Mouse (Mus musculus) forebrain, embryonic 15.5 days (tissue): ENCODE measurements around the gene Dmrtc1b. TPM values are rescaled to one million over a fixed set of nuclear protein-coding genes. Genes with fewer than 3 reads are reported as not detected.
"Not testable (repeated sequence)": the region's sequence is repeated elsewhere in the genome, so short reads cannot be mapped to it uniquely, and the experiment has no call there.

Experiments
- ATAC-seq: fragments of 200-750 bp; cut with Nextera tagmentation; replicated peaks from 2 replicates; pipeline ENCODE4 v1.8.0; 2017; ENCODE audit warnings: mild to moderate bottlenecking, moderate TSS enrichment, moderate library complexity
- H3K27ac ChIP-seq: fragments of 300-500 bp; sonication (generic); replicated peaks from 2 replicates; pipeline ENCODE4 v1.5.1; 2015; ENCODE audit warnings: mild to moderate bottlenecking, inconsistent platforms
- H3K27me3 ChIP-seq: fragments of 300-500 bp; sonication (generic); 2 replicates; pipeline ENCODE4 v1.6.1; 2015; ENCODE audit warnings: inconsistent platforms
- H3K36me3 ChIP-seq: fragments of 300-500 bp; sonication (generic); 2 replicates; pipeline ENCODE4 v1.6.1; 2015; ENCODE audit warnings: mild to moderate bottlenecking, inconsistent platforms
- H3K4me1 ChIP-seq: fragments of 300-500 bp; sonication (generic); 2 replicates; pipeline ENCODE4 v1.6.1; 2015; ENCODE audit warnings: inconsistent platforms
- H3K4me2 ChIP-seq: fragments of 300-500 bp; sonication (generic); replicated peaks from 2 replicates; pipeline ENCODE4 v1.6.1; 2015; ENCODE audit warnings: mild to moderate bottlenecking, inconsistent platforms
- H3K4me3 ChIP-seq: fragments of 300-500 bp; sonication (generic); 2 replicates; pipeline ENCODE4 v1.5.1; 2015; ENCODE audit warnings: mild to moderate bottlenecking, inconsistent platforms
- H3K9ac ChIP-seq: fragments of 300-500 bp; sonication (generic); replicated peaks from 2 replicates; pipeline ENCODE4 v1.6.1; 2015; ENCODE audit warnings: mild to moderate bottlenecking, inconsistent platforms
- H3K9me3 ChIP-seq: fragments of 300-500 bp; sonication (generic); 2 replicates; pipeline ENCODE4 v1.6.1; 2016; ENCODE audit warnings: inconsistent platforms
- WGBS: fragments of 180-500 bp; shearing (Covaris S2); methylation state at CpG from one replicate; pipeline ENCODE4 v1.1.7; 2015; ENCODE audit warnings: mixed read lengths; 5-methylcytosine and 5-hydroxymethylcytosine counted together
- polyA plus RNA-seq: library from polyadenylated mRNA; unstranded; fragments of >200 nt; fragmentation: Nextera tagmentation; extraction: Ambion mirVana; gene quantifications from 2 replicates; pipeline ENCODE4 v1.2.1, GENCODE M21; 2015

Dmrtc1b gene
- not detected in 2 replicates for polyA plus RNA-seq

DNA sequence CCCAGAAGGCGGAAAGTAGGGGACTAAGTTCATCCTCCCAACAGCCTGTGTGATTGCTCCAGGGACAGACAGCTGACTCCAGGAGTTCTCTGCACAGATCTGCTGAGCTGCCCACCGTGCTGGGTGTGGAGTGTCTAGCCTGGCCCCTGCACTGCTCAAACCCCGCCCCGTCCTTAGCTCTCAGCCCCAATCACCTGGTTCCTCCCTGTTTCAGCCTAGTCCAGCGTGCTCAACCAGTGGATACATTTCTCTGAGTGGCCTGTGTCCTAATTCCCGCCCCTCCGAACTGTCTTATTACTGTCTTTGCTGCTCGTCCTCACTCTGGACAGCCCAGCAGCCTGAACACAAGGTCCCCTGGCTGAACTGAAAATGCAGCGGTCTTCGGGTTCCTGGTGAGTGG lies at the start of gene Dmrtc1b, which contains the start of gene Gm9112:
Gene Dmrtc1b, plus strand, starts transcription at position 331 of the 400 bp plus-strand sequence.
Gene Gm9112, minus strand, starts transcription at position 101 of the 400 bp plus-strand sequence.
- H3K4me3 ChIP-seq, H3K4me1 ChIP-seq, H3K27ac ChIP-seq, H3K4me2 ChIP-seq, H3K9me3 ChIP-seq, ATAC-seq, H3K27me3 ChIP-seq, H3K9ac ChIP-seq, H3K36me3 ChIP-seq: not testable (repeated sequence)
- 87% methylated on average over 9 of the region's 10 CpGs for WGBS

DNA sequence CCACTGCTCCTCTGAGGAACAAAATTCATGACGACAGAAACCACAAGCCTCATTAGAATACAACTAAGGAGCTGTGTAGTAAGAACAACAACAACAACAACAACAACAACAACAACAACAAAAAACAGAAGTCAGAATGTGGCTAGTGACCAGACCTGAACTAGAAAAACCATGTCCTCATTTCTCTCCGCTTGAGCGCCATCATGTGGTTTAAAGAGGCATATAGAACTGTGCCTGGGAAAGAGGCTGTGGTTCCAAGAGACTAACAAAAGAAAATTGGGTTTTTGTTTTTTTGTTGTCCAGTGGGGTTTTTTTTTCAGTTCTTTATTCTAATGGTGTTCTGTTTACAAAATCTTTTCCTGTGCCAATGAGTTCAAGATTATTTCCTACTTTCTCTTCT lies 47.0 kb upstream of the Dmrtc1b start:
- Histone ChIP-seq H3K9ac (no peak overlapping the region), H3K36me3 (no peaks in the 10 kb centered on the region), H3K27me3 (no peaks in the 10 kb centered on the region), H3K4me2 (no peak overlapping the region), H3K4me3 (no peak overlapping the region), H3K27ac (no peak overlapping the region), H3K9me3 (no peaks in the 10 kb centered on the region), H3K4me1 (no peaks in the 10 kb centered on the region)
- no peak for ATAC-seq
- WGBS = 11% methylated on average over 3 of the region's 3 CpGs

- Histone ChIP-seq H3K27me3 (no peaks in the 10 kb centered on the region), H3K36me3 (no peaks in the 10 kb centered on the region), H3K4me2 (no peak overlapping the region), H3K9ac (no peak overlapping the region), H3K4me1 (no peaks in the 10 kb centered on the region), H3K4me3 (no peak overlapping the region), H3K27ac (no peak overlapping the region), H3K9me3 (no peaks in the 10 kb centered on the region)
- ATAC-seq = no peak
- WGBS = 84% methylated on average over 2 of the region's 2 CpGs
Observed at GRCm38 (mm10) chrX:102666641-102667040, 41.0 kb upstream of the Dmrtc1b start.

GRCm38 (mm10) chrX:102684706-102685105 lies 23.0 kb upstream of the Dmrtc1b start:
- not testable (repeated sequence) for H3K36me3 ChIP-seq, H3K27me3 ChIP-seq, H3K9ac ChIP-seq, H3K9me3 ChIP-seq, H3K4me2 ChIP-seq, ATAC-seq, H3K4me1 ChIP-seq, H3K27ac ChIP-seq, H3K4me3 ChIP-seq
- 35% methylated on average over 3 of the region's 3 CpGs for WGBS

DNA sequence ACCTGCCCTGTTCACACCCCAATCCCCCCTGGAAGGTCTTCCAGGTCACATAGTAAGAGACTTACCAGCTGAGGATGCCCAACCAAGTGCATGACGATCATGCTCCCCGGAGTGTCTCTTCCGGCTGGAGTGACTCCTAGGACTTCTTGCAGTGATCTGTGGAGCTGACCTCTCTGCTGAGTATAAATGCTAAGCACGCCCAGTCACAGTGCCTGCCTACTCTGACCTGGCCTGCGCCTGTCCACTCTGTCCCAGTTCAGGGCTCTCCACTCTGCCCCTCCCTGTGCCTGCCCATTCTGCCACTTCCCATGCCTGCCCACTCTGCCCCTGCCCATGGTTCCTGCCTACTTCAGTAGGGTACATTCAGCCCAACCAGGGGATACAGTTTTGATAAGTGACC lies 20.8 kb upstream of the Dmrtc1b start, which contains the start of gene Gm3880:
Gene Gm3880, minus strand, starts transcription at position 101 of the 400 bp plus-strand sequence.
- H3K27ac ChIP-seq, H3K27me3 ChIP-seq, H3K36me3 ChIP-seq, ATAC-seq, H3K9ac ChIP-seq, H3K4me1 ChIP-seq, H3K4me2 ChIP-seq, H3K4me3 ChIP-seq, H3K9me3 ChIP-seq: not testable (repeated sequence)
- WGBS = 85% methylated on average over 5 of the region's 5 CpGs

GRCm38 (mm10) chrX:102689252-102689651 lies 18.4 kb upstream of the Dmrtc1b start:
- 14% methylated on average over 4 of the region's 4 CpGs for WGBS
- H3K9ac ChIP-seq, H3K4me3 ChIP-seq, H3K27me3 ChIP-seq, H3K27ac ChIP-seq, H3K36me3 ChIP-seq, H3K4me2 ChIP-seq, H3K9me3 ChIP-seq, H3K4me1 ChIP-seq: not testable (repeated sequence)
- peak; percentile 75 for ATAC-seq

GRCm38 (mm10) chrX:102700636-102701035 lies 7.0 kb upstream of the Dmrtc1b start:
- H3K4me2 ChIP-seq, H3K9ac ChIP-seq, H3K9me3 ChIP-seq, H3K4me3 ChIP-seq, H3K27ac ChIP-seq, H3K4me1 ChIP-seq, ATAC-seq, H3K36me3 ChIP-seq, H3K27me3 ChIP-seq: not testable (repeated sequence)
- WGBS = 69% methylated on average over 3 of the region's 3 CpGs

DNA sequence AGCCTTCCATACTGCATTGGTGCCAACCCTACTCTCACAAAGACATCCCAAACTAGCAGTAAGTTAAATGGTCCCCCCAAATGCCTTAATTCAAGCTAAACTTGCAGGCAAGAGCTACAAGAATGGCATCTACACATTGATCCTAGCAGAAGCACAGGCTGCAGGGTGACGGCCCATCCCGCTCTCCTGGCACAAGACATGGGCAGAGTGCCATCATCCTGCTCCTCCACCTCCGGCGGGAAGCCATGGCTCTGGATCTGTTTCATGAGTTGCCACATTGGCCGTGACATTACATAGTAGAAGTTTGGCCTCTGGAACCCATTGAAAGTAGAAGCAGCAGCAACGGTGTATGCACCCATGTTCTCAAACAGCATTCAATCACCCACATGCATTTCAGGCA lies 16.6 kb downstream of the Dmrtc1b start:
- H3K4me3 ChIP-seq, H3K36me3 ChIP-seq, H3K9ac ChIP-seq, H3K27ac ChIP-seq, H3K9me3 ChIP-seq, H3K27me3 ChIP-seq, ATAC-seq, H3K4me1 ChIP-seq, H3K4me2 ChIP-seq: not testable (repeated sequence)
- WGBS = 87% methylated on average over 6 of the region's 6 CpGs

Other genes starting within 250 kb of the Dmrtc1b start
- 10.3 and 10.8 TPM in 2 replicates for gene Hdac8, start 202.5 kb upstream of the Dmrtc1b start, polyA plus RNA-seq
- 4.1 and 4.8 TPM in 2 replicates for gene Phka1, start 63.6 kb upstream of the Dmrtc1b start, polyA plus RNA-seq
- gene Gm3880, start 20.9 kb upstream of the Dmrtc1b start, polyA plus RNA-seq = not detected in 2 replicates
- gene Gm9112, start 230 bp upstream of the Dmrtc1b start, polyA plus RNA-seq = not detected in 2 replicates
- not detected in 2 replicates for gene Dmrtc1c1, start 95.1 kb downstream of the Dmrtc1b start, polyA plus RNA-seq
- not detected in 2 replicates for gene Dmrtc1c2, start 146.8 kb downstream of the Dmrtc1b start, polyA plus RNA-seq
- gene 1700031F05Rik, start 160.1 kb downstream of the Dmrtc1b start, polyA plus RNA-seq = not detected in 2 replicates
- gene Dmrtc1a, start 200.8 kb downstream of the Dmrtc1b start, polyA plus RNA-seq = 1.0 and 1.9 TPM in 2 replicates
- not detected in 2 replicates for gene 1700011M02Rik, start 201.0 kb downstream of the Dmrtc1b start, polyA plus RNA-seq
- gene 1700018G05Rik, start 220.5 kb downstream of the Dmrtc1b start, polyA plus RNA-seq = not detected in 2 replicates